Mouse (Mus musculus) kidney, postnatal 4 days (tissue): ENCODE data around the gene BC034090.
"Not testable (repeated sequence)": the region's sequence is repeated elsewhere in the genome, so short reads cannot be mapped to it uniquely, and the experiment has no call there.

Source experiments
- DNase-seq, 2 experiments: peaks; one replicate each; pipeline ENCODE4 v3.0.0; 2021; ENCODE audit warnings: mixed read lengths in 2 of 2

Gene BC034090

DNA sequence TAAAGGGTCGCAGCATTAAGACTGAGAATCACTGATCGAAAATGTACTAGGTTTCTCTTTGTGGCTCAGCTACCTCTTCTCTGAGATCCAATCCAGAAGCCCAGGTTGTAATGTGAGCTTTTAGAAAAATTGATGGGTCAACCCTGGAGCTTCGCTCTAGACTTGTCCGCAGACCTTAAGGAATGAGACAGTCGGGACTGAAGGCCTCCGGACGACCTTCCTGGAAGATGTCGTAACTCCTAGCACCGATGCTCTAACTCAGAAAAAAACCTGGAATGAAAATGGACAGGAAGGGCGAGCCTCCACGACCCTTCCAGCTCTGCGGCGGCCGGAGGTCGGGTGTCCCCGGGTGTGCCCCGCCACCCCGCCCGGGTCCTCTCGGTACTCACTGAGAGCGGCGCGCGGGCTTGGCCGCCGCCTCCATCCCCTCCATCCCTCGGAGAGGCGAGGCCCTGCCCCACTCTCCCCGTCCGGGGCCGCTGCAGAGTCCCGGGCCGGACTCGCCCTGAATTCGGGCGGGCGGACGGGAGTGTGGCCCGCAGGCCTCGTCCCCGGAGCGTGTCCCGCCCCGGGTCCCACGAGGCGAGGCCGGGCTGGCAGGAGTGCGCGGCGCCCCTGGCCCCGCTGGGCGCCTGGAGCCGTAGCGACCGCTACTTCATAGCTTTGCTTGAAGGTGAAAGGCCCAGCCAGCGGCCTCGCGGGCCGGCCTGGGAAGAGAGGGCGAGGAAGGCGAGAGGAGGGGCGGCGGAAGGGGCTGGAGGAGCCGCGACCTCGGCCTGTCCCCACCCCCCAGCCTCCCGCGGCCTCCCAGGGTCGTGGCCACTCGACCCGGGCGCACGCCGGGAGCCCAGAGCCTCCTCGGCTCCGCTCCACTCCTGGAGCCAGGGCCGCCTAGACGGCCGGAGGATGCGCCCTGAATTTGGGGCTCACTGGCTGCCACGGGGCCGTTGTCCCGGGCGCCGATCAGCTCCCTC is at the start of gene BC034090:
TSS of gene BC034090 (minus strand) at position 648 of the 974 bp plus-strand sequence.
- peak; percentile 78 to 87 for DNase-seq

GRCm38 (mm10) chr1:155293446-155293845 is 49.2 kb upstream of the BC034090 start:
- DNase-seq: peak in 1 of 2 experiments; percentile 15

GRCm38 (mm10) chr1:155289411-155289810 is 45.2 kb upstream of the BC034090 start:
- DNase-seq: no peak

DNA sequence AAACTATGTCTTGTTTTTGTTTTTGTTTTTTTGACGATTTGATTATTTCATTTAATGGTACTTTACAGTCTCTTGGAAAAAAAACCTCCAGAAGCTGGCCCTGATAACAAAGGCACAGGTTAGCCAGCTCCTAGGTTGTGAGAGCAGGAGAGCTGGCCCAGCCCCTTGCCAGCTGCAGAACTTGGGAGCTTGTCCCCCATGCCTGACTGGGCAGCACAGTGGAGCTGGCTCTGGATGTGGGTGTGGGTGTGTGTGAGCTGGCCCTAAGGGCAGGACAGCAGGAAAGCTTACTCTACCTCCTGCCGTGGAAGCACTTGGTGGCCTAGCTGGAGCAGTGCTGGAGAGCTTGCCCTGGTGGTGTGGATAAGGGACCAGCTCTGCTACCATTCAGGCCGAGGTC is 43.8 kb upstream of the BC034090 start:
- DNase-seq: no peak

- DNase-seq: no peak
These were observed 39.6 kb upstream of the BC034090 start for GRCm38 (mm10) chr1:155283808-155284207.

- DNase-seq: peak; percentile 69 to 82
These were observed 37.0 kb upstream of the BC034090 start for GRCm38 (mm10) chr1:155281003-155281793.

DNA sequence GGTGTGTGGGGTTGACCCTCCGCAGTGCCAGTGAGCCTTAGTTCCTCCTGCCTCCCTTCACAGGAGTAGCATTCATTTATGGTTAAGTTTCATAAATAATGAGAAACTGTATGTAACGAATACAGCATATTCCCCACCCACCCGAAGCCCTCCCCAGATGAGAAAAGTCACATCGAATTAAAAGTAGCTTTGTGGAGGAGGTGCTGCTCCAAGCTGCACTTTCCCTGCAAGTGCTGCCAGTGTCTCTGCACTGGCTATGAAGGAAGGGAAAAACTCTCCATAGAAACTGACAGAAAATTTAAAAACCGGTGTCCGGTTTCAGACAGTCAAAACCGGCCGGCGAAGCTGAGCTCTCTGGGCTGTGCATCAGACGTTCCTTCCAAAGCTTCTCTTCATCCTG is 36.1 kb upstream of the BC034090 start:
- no peak for DNase-seq

DNA sequence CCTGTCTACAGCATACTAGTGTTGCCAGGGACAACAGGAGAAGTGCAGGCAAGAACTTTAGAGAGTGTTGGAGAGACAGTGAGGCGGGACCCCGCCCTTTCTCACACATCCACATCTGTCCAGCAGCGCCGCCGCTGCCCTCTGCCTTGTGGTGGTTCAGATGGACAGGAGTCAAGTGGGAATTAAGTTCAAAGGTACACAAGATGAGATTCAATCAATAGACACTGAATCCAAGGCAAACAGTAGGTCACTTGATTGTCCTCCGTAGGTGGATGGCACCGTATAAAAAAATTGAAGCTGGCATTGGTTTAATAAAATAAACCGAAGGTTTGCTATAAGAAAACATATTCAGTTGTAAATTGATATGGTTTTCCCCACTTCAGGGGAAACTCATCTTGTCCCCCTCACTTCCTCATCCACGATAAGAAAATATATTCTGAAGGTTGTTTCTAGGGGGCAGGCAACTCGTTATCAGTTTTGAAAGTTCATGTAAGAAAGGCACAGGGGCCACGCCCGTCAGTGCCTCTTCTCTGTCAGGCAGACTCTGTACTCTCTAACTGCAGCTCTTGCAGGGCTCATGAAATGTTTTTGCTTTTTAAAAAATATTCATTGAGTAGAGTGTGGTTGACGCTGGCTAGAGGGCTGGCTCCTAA is 32.3 kb upstream of the BC034090 start:
- DNase-seq: no peak

DNA sequence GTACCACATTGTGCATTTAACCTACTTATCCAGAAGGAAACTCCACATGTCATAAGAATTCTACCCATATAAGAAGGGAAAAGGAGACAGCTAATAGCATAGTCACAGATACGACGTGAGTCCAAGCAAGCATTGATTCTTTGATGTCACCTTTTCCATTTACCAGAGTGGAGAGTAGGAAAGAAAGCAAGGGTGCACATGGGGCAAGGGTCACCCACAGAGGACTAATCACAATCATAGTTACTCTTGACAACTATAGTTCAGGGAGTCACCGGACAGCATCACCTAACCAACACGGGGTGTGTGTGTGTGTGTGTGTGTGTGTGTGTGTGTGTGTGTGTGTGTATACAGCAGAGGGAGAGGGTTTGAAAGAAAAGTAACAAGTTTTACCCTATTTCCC is 31.5 kb upstream of the BC034090 start:
- DNase-seq: no peak

DNA sequence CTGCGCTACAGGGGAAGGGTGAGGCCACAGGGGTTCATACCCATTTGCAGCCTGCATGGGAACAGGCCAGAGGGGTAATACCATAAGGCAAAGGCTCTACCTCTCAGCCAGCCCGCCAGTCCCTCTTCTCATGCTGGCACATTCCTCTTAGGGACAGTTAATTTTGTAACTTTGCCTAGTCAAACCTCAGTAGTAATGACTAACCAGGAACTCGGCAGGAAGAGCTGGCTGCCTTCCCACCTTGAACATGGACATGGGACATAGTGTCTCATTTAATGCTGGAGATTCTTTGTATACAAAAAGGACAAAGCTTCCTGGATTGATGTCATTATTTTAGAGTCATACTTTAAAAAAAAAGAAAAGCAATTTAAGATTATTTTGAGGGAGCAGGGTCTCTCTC is 30.7 kb upstream of the BC034090 start:
- DNase-seq: peak; percentile 36 to 63

DNA sequence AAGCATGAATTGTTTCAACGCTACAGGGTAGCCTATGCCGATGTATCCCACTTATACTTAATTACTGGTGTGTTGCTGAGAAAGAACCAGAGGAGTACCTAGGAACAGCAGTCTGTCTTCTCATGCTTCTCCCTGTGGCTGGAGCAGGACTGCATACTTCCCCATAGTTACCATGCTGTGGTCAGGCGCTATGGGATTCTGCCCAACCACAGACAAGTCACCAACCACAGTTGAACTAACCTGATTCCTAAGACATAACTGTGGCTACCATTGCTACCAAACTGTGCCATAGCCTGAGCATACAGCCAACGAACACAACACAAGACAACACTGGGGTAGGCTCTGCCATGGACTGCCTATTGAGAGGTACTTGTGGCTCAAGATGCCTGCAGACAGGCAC is 28.7 kb upstream of the BC034090 start:
- no peak for DNase-seq

DNA sequence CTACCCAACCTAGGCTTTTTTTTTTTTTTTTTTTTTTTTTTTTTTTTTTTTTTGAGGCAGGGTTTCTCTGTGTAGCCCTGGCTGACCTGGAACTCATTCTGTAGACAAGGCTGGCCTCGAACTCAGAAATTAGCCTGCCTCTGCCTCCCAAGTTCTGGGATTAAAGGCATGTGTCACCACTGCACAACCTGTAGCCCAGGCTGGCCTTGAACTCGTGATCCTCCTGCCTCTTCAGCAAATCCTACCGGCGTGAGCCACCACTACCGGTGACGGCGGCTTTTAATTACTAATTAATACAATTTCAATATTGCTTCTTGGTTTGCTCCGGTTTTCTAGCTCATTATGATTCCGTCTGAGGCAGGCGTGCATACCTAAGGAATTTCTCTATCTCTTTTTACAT is 18.3 kb upstream of the BC034090 start:
- not testable (repeated sequence) for DNase-seq

GRCm38 (mm10) chr1:155254309-155254708 is 10.1 kb upstream of the BC034090 start:
- DNase-seq: no peak

DNA sequence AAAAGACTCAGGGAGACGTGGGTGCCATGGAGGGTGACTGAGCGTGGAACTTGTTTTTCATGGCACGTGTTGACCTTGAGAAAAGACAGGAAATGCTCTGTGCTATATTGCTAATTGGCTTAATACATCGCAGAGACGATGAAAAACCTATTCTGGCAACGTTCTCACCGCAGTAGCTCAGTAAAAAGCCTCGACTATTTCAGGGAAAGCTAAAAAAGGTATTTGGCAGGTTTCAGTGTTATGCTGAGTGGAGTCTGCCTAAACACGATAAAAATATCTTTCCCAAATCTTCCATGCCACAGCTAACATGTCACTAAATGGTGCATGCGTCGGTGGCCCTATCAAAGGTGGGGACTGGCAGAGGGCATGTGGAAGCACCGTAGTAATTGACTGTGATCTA is 8.9 kb upstream of the BC034090 start:
- no peak for DNase-seq

DNA sequence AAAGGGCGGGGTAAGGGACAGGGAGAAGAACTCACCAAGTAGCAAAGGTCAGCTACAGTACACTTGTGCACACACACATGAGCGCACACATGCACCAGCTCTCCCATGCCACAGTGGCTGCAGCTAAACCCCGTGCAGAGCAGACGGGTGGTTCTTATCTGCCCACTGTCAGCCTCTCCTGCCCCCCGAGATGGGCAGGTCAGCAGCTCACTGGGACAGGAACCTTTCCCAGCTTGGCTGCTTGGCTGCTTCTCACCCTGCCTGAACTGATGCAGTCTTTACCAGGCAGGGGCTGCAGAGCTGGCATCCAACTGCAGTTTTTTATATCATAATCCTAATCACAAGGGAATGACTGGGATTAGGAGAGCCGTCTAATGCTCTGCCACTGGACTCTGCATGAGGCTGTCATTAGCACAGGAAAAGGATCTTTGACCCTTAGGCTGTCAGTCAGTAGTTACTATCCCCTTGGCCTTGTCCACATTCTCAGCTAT is 8.4 kb upstream of the BC034090 start:
- DNase-seq: peak in 1 of 2 experiments; percentile 22

DNA sequence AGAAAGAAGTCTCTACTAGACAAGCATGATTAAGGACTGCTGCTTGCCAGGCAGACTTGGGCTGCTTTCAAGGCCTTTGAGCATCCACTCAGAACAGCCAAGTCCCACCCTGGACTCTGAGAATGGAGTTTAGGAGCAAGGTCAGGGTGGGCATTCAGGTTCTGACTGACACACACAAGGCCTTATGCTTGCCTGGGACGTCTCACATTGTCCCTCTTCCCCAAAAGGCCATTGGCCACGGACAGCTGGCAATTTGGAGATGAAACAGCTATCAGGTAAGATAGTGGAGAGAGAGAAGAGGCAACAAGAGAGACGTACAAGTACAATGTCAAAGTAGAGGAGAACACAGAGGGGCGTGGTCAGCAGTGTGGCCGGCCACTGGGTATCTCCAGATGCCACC is 7.4 kb upstream of the BC034090 start:
- no peak for DNase-seq

GRCm38 (mm10) chr1:155250531-155251135 is 6.4 kb upstream of the BC034090 start:
- no peak for DNase-seq

DNA sequence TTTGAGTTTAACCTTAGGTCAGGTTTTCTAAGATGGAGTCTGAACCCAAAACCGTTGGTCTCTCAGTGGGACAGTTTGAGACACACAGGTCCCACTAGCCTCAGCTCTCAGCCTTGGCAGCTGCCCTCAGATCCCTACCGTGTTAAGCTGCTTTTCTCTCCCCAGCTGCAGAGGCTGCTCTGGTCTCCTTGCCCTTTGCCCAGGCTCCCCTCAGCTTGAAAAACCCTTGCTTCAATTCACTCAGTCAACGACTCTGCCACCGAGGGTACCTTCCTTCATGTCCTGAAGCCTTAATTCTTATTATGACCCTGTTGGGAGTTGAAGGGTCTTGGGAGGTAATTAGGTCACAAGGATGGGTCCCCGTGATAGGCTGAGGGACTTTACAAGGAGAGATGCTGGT is 5.7 kb upstream of the BC034090 start:
- no peak for DNase-seq

GRCm38 (mm10) chr1:155248041-155248440 is 3.8 kb upstream of the BC034090 start:
- DNase-seq: no peak

GRCm38 (mm10) chr1:155247441-155247840 is 3.2 kb upstream of the BC034090 start:
- peak; percentile 36 to 64 for DNase-seq

- peak; percentile 15 to 22 for DNase-seq
These were observed 1.3 kb upstream of the BC034090 start for GRCm38 (mm10) chr1:155245516-155245915.

- DNase-seq: peak in 1 of 2 experiments; percentile 75
These were observed 547 bp upstream of the BC034090 start for GRCm38 (mm10) chr1:155244771-155245211.

GRCm38 (mm10) chr1:155242488-155242745 is 1.8 kb downstream of the BC034090 start:
- DNase-seq: peak in 1 of 2 experiments; percentile 24
